Mouse (Mus musculus): ENCODE measurements around the gene Dgkb.

DNA sequence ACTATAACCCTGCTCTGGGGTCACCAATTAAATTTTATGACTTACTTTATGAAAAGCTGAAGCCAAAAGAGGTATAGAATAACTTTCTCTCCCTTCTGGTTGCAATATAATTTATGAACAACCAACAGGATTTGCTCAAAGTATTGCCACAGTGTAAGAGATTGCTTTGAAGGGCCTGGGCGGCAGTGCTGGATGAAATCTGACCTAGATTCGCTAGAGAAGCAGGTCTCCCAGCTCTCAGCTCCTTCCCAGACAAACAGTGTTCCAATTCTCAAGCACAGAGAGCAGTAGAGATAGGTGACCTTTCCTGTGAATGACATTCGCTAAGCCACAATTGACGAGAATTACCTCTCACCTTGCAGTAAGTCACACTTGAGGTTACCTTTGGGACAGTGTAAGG lies 727.9 kb downstream of the Dgkb start:
- TF ChIP-seq CTCF (IDR thresholded peaks at IDR 0.05; ENCODE audit: borderline replicate concordance, insufficient read depth, low read length) = no peak
- TF ChIP-seq POLR2A (IDR thresholded peaks at IDR 0.05; ENCODE audit: low read depth, low read length) = no peak
